Mouse (Mus musculus) left cerebral cortex, postnatal 4 days (tissue): Measurements from ENCODE around the gene Pkmyt1. TPM values are rescaled to one million over a fixed set of nuclear protein-coding genes. Genes with fewer than 3 reads are reported as not detected.

ENCODE experiments used
- DNase-seq: peaks from one replicate; pipeline ENCODE4 v3.0.0-alpha.2; 2022
- intact Hi-C: fragments of 180-260 bp; cut with DNase I; formaldehyde crosslinking; loops from one replicate; pipeline ENCODE4 v1.15.1; 2025
- total RNA-seq, 2 experiments: library from RNA; stranded (reverse); gene quantifications; 2 replicates each; pipeline ENCODE4 v1.2.3; 2021

Pkmyt1 gene
- total RNA-seq = 1 to 10 TPM; 8.1 to 8.4 TPM

- DNase-seq = peak; percentile 96
- intact Hi-C loops = no loop called here
Observed at GRCm38 (mm10) chr17:23725999-23726757, at the start of gene Pkmyt1. Gene Pkmyt1, plus strand, starts transcription at chr17:23726336.

- intact Hi-C loops = no loop called here
- DNase-seq = peak; percentile 45
Observed at GRCm38 (mm10) chr17:23676473-23677031, 49.6 kb upstream of the Pkmyt1 start.

- intact Hi-C loops = no loop called here
- DNase-seq = peak; percentile 75
Observed at GRCm38 (mm10) chr17:23677236-23677679, 48.9 kb upstream of the Pkmyt1 start, which contains the start of gene Tnfrsf12a. Gene Tnfrsf12a, minus strand, starts transcription at chr17:23677468.

GRCm38 (mm10) chr17:23679127-23679835, 46.9 kb upstream of the Pkmyt1 start, which contains the start of gene Cldn6:
Gene Cldn6, plus strand, starts transcription at chr17:23679249.
- no peak for DNase-seq
- intact Hi-C loops = no loop called here

- no peak for DNase-seq
- intact Hi-C loops = no loop called here
Observed at GRCm38 (mm10) chr17:23680336-23680735, 45.8 kb upstream of the Pkmyt1 start.

- intact Hi-C loops = no loop called here
- DNase-seq = no peak
Observed at GRCm38 (mm10) chr17:23681086-23681485, 45.0 kb upstream of the Pkmyt1 start.

- intact Hi-C loops = no loop called here
- DNase-seq = no peak
Observed at GRCm38 (mm10) chr17:23682092-23682491, 44.0 kb upstream of the Pkmyt1 start.

- intact Hi-C loops = no loop called here
- DNase-seq = no peak
Observed at GRCm38 (mm10) chr17:23682530-23682929, 43.6 kb upstream of the Pkmyt1 start.

GRCm38 (mm10) chr17:23683226-23683625, 42.9 kb upstream of the Pkmyt1 start:
- no peak for DNase-seq
- intact Hi-C loops = no loop called here

- DNase-seq = no peak
- intact Hi-C loops = no loop called here
Observed at GRCm38 (mm10) chr17:23683856-23684672, 42.1 kb upstream of the Pkmyt1 start, which contains the start of gene Cldn9. Gene Cldn9, minus strand, starts transcription at chr17:23684026.

- intact Hi-C loops = no loop called here
- DNase-seq = no peak
Observed at GRCm38 (mm10) chr17:23694491-23694890, 31.6 kb upstream of the Pkmyt1 start.

GRCm38 (mm10) chr17:23695801-23696200, 30.3 kb upstream of the Pkmyt1 start:
- DNase-seq = no peak
- intact Hi-C loops = no loop called here

GRCm38 (mm10) chr17:23699131-23700077, 26.7 kb upstream of the Pkmyt1 start:
- intact Hi-C loops = no loop called here
- DNase-seq = peak; percentile 18

GRCm38 (mm10) chr17:23700079-23700478, 26.1 kb upstream of the Pkmyt1 start:
- peak; percentile 94 for DNase-seq
- intact Hi-C loops = no loop called here

GRCm38 (mm10) chr17:23703301-23703700, 22.8 kb upstream of the Pkmyt1 start:
- no peak for DNase-seq
- intact Hi-C loops = no loop called here

GRCm38 (mm10) chr17:23704741-23705140, 21.4 kb upstream of the Pkmyt1 start:
- intact Hi-C loops = no loop called here

GRCm38 (mm10) chr17:23705525-23706104, 20.5 kb upstream of the Pkmyt1 start:
- intact Hi-C loops = no loop called here
- no peak for DNase-seq

More at GRCm38 (mm10) chr17:23704741-23705140, 21.4 kb upstream of the Pkmyt1 start:
- peak; percentile 49 for DNase-seq

- intact Hi-C loops = no loop called here
Observed at GRCm38 (mm10) chr17:23706212-23706611, 19.9 kb upstream of the Pkmyt1 start.

GRCm38 (mm10) chr17:23717003-23717402, 9.1 kb upstream of the Pkmyt1 start:
- no peak for DNase-seq
- intact Hi-C loops = no loop called here

More at GRCm38 (mm10) chr17:23706212-23706611, 19.9 kb upstream of the Pkmyt1 start:
- peak; percentile 82 for DNase-seq
